Mouse (Mus musculus) small intestine, adult 2 months (tissue): Measurements from ENCODE around the gene Adamts9.

Experiments
- CTCF ChIP-seq: fragments of 200-500 bp; IDR thresholded peaks from 2 replicates; pipeline ENCODE4 v1.5.1; 2012; ENCODE audit warnings: low read depth, mild to moderate bottlenecking, control low read depth, inconsistent platforms, low read length, moderate library complexity, mixed read lengths; ENCODE audit not compliant: insufficient replicate concordance, insufficient read length; ENCODE audit errors: extremely low read depth
- POLR2A ChIP-seq: fragments of 200-500 bp; IDR thresholded peaks from 2 replicates; pipeline ENCODE4 v1.6.1; 2012; ENCODE audit warnings: low read depth, mild to moderate bottlenecking, control low read depth, inconsistent platforms, low read length, moderate library complexity

- no peak for TF ChIP-seq POLR2A
- TF ChIP-seq CTCF = no peak
These were observed 84.4 kb downstream of the Adamts9 start for GRCm38 (mm10) chr6:92858721-92859510.
